Mouse (Mus musculus) heart, adult 8-10 months (tissue): ENCODE measurements around the gene Lgals3bp. TPM values are rescaled to one million over a fixed set of nuclear protein-coding genes. Genes with fewer than 3 reads are reported as not detected.

Experiments used
- DNase-seq: peaks from one replicate; pipeline ENCODE4 v3.0.0; 2022; ENCODE audit warnings: low spot score
- total RNA-seq, 4 experiments: library from RNA; stranded (reverse); gene quantifications; 2 replicates each; pipeline ENCODE4 v1.2.4; 2022

Gene Lgals3bp
- total RNA-seq, 4 experiments from 2014 or later: 19.7 to 25.8 (median 23.3) TPM

GRCm38 (mm10) chr11:118364021-118364420, 37.9 kb downstream of the Lgals3bp start:
- DNase-seq: no peak

- DNase-seq: peak; percentile 79
Observed at GRCm38 (mm10) chr11:118362971-118363518, 38.8 kb downstream of the Lgals3bp start.

- no peak for DNase-seq
Observed at GRCm38 (mm10) chr11:118362501-118362900, 39.4 kb downstream of the Lgals3bp start.

- DNase-seq: no peak
Observed at GRCm38 (mm10) chr11:118360907-118361341, 41.0 kb downstream of the Lgals3bp start.

GRCm38 (mm10) chr11:118360491-118360890, 41.4 kb downstream of the Lgals3bp start:
- DNase-seq: no peak

GRCm38 (mm10) chr11:118355640-118356039, 46.3 kb downstream of the Lgals3bp start, which contains the start of gene Timp2:
Gene Timp2 (minus strand): TSS chr11:118355740.
- no peak for DNase-seq

DNA sequence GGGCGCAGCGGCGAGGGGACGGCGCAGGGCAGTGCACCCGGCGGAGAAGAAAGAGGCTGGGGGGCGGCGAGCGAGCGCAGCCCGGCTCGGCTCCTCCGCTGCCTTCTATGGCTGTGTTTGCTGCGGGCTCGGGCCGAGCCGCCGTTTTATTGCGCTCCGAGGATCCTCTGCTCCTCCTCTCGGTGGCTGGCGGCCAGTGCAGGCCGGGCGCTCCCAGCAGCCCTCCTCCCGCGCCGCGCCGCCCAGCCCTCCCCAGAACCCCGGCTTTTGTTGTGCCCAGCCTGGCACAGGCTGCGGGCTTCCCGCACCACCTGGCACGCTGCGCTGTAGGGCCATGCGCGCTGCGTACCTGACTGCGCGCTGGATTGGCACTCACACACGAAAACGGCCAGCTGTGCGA, 46.7 kb downstream of the Lgals3bp start:
- DNase-seq: peak; percentile 71

- DNase-seq: no peak
Observed at GRCm38 (mm10) chr11:118354636-118355191, 47.2 kb downstream of the Lgals3bp start.

GRCm38 (mm10) chr11:118349494-118349893, 52.4 kb downstream of the Lgals3bp start:
- no peak for DNase-seq

DNA sequence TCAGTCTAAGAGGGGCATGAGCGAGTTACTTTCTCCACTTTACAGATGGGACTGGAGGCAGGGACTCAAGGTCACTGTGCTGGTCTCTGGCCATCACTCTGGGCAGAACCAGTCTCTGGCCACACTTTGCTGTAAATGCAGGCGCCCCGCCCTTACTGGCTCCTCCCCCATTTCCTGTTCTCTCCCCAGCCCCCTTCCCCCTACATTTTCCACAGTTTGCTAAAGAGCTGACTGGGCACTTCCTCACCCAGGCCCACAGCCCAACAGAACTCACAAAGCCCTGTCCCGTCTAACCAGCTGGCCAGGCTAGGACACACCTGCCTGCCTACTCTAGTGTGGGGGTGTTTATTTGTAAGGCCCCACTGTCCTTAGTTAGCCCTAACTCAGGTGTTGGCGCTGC, 53.0 kb downstream of the Lgals3bp start:
- DNase-seq: no peak

DNA sequence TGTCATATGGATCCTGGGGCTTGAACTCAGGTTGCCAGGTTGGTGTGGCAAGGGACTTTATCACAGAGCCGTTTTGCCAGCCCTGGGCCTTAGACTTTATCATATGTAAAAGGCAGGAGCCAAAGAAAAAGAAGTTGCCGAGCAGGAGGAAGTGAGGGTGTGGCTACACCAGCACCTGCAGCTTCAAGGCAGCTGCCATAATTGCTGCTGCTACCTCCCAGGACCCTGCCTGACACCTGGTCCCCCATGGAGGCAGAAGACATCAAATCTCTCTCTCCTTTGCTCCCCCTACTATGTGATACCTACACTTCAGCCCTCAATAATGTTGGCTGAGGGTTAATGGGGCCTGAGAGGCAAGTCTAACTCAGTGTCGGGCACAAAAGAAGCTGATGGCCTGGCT, 53.5 kb downstream of the Lgals3bp start:
- no peak for DNase-seq

GRCm38 (mm10) chr11:118347911-118348310, 54.0 kb downstream of the Lgals3bp start:
- DNase-seq: no peak

GRCm38 (mm10) chr11:118347391-118347790, 54.5 kb downstream of the Lgals3bp start:
- DNase-seq: no peak

GRCm38 (mm10) chr11:118346395-118347096, 55.3 kb downstream of the Lgals3bp start:
- DNase-seq: no peak

- no peak for DNase-seq
Observed at GRCm38 (mm10) chr11:118345693-118346092, 56.2 kb downstream of the Lgals3bp start.

DNA sequence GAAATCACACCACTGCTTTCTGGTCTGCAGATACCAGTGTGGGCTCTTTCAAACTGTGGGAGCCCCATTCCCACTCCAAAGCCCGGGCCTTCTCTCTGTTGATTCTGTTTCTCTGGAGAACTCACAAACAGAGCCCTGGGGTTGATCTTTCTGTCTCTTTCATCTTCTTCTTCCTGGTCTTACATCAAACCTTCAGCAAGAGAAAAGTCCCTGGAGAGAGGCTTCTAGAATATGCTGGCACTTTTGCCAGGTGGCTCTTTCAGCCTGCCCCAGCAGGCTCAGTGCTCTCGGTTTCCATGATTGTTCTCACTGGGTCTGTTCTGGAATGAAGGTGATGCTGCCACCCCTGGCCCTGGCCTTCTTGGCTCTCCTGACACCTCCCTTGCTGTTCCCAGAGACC, 58.3 kb downstream of the Lgals3bp start:
- no peak for DNase-seq

Other genes with a start within 250 kb of the Lgals3bp start
- 10 to 100 TPM; 34.5 to 56.9 (median 50.9) TPM for gene Cyth1, start 153.5 kb downstream of the Lgals3bp start, total RNA-seq
- 10 to 100 TPM; 13.2 to 14.5 (median 13.9) TPM for gene Usp36, start 111.8 kb downstream of the Lgals3bp start, total RNA-seq
- 1 to 10 TPM in 1 of 4 experiments, under 1 TPM in 3; 0.82 to 1.0 (median 0.88) TPM for gene Cep295nl, start 59.6 kb downstream of the Lgals3bp start, total RNA-seq
- gene Timp2, start 46.4 kb downstream of the Lgals3bp start, total RNA-seq: 10 to 100 TPM; 73.9 to 99.6 (median 87.5) TPM
- gene Cant1, start 17.0 kb upstream of the Lgals3bp start, total RNA-seq: 10 to 100 TPM; 16.4 to 19.2 (median 16.8) TPM
- gene C1qtnf1, start 26.1 kb upstream of the Lgals3bp start, total RNA-seq: 10 to 100 TPM; 13.5 to 15.3 (median 13.8) TPM
- gene Engase, start 74.7 kb upstream of the Lgals3bp start, total RNA-seq: 1 to 10 TPM; 5.2 to 7.2 (median 6.6) TPM